12 mouse cellular contexts compared by ENCODE assay signal in the genomic region with DNA sequence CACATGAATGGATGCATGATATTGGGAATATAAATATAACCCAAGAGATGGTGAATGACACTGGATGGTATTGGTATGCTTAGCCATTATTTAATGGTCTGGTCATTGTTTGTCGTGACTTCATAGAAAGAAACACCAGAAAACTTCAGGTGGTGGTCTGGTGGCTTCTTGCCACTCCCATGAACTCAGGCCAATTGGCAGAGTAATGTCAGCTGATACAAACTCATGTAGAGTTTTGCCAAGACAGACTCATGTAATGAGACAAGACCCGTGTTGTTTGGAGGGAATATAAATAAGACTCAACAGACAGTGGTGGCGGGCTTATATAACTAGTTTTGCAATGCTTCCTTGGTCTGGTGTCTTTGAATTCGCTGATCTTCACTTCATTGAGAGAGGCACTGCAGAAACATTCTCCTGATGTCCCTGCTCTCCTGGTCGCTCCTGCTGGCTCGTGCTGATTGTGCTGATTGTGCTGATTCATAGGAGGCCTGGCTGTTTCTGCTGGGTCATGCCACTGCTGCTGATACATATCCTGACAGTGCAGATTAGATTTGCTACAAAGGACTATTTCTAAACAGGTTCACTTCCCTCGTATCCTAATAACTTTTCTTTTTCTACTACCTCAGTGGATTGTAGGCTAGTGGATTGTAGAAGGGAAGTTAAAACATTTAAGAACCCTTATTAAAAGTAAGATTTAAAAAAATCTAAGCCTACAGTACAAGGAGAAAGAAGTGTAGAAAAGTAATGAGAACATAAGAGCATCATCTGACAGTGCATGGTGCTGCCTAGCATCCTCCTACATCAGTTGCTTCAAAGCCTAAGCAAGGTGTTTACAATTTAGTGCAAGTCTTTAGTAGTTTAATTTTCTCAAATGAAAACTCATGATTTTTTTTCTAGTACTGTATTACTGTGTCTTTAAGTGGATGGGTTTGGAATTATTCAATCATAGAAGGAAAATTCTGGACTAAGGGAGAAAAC.
DNase-seq lines count a peak whose midpoint lies in the region; ATAC-seq lines count a peak whose summit lies in the region.
"Had no signal": no experiment of that assay in that cellular context is flagged by ENCODE, and none has a peak within 500 bp of the region (broad histone marks: within the 10 kb centered on the region; RNA-seq: fewer than 3 reads in every experiment).

No protein-coding gene starts in this region.

- H3K27me3 ChIP-seq in lung, embryonic 16.5 days (ENCODE audit: control insufficient read depth, insufficient read depth, low read depth, low read length): no peaks in the 10 kb centered on the region
- no peaks in the 10 kb centered on the region for H3K27me3 ChIP-seq in intestine, embryonic 16.5 days (replicated peaks; ENCODE audit: control insufficient read depth, insufficient read depth, low read length)
- H3K27me3 ChIP-seq: forebrain, embryonic 12.5 days; hindbrain, embryonic 13.5 days had no signal

- 57% methylated on average over 7 of the region's 7 CpGs for WGBS in lung, embryonic 16.5 days
- 69% methylated on average over 7 of the region's 7 CpGs for WGBS in intestine, embryonic 16.5 days

- intact Hi-C loops in left cerebral cortex, postnatal 14 days (cut with DNase I): no loop called here

- peaks cover 3% of the 10 kb centered on the region; the same call in 1 of the 2 replicates for H3K4me1 ChIP-seq in lung, embryonic 16.5 days (replicated peaks; ENCODE audit: control insufficient read depth, insufficient read depth, low read length)
- H3K4me1 ChIP-seq in intestine, embryonic 16.5 days (ENCODE audit: control insufficient read depth, insufficient read depth, low read length): no peaks in the 10 kb centered on the region
- H3K4me1 ChIP-seq: forebrain, embryonic 12.5 days; hindbrain, embryonic 13.5 days had no signal

- no peaks in the 10 kb centered on the region for H3K36me3 ChIP-seq in lung, embryonic 16.5 days (ENCODE audit: control insufficient read depth, insufficient read depth, low read length)
- H3K36me3 ChIP-seq in intestine, embryonic 16.5 days (ENCODE audit: control insufficient read depth, insufficient read depth, low read length): no peaks in the 10 kb centered on the region
- H3K36me3 ChIP-seq: forebrain, embryonic 12.5 days; hindbrain, embryonic 13.5 days had no signal

- no peak overlapping the region for H3K4me2 ChIP-seq in lung, embryonic 16.5 days (ENCODE audit: low read depth, low read length)
- H3K4me2 ChIP-seq in intestine, embryonic 16.5 days (ENCODE audit: low read depth, low read length): no peak overlapping the region
- H3K4me2 ChIP-seq: forebrain, embryonic 12.5 days; hindbrain, embryonic 13.5 days had no signal

- no peak overlapping the region for H3K4me3 ChIP-seq in lung, embryonic 16.5 days (ENCODE audit: low read length)
- no peak overlapping the region for H3K4me3 ChIP-seq in intestine, embryonic 16.5 days (ENCODE audit: low read length)
- H3K4me3 ChIP-seq: forebrain, embryonic 12.5 days; hindbrain, embryonic 13.5 days; myocyte had no signal

- DNase-seq in lung, adult 18-20 months: no peak
- DNase-seq in ZHBTc4 (ENCODE audit: low read depth, low spot score): peak; percentile 6
- DNase-seq in spleen, postnatal 14 days (ENCODE audit: low spot score in 2 of 2): peak; percentile 9 to 10
- DNase-seq in thymus, adult 18-20 months: no peak
- DNase-seq in left cerebral cortex, postnatal 14 days (ENCODE audit: low spot score in 2 of 2): no peak
- DNase-seq: kidney, postnatal 4 days; thymus, postnatal 25 days had no signal

- ATAC-seq in lung, embryonic 16.5 days (ENCODE audit: low read depth): 0 out of 2 replicates have a peak, but pooled peaks have one; percentile 23
- ATAC-seq in intestine, embryonic 16.5 days: peak; percentile 83

- H3K27ac ChIP-seq in lung, embryonic 16.5 days (ENCODE audit: low read length): no peak overlapping the region
- H3K27ac ChIP-seq in intestine, embryonic 16.5 days (ENCODE audit: low read length): no peak overlapping the region
- H3K27ac ChIP-seq: forebrain, embryonic 12.5 days; hindbrain, embryonic 13.5 days had no signal

- no peaks in the 10 kb centered on the region for H3K9me3 ChIP-seq in lung, embryonic 16.5 days (ENCODE audit: control insufficient read depth, low read length)
- no peaks in the 10 kb centered on the region for H3K9me3 ChIP-seq in intestine, embryonic 16.5 days (ENCODE audit: control insufficient read depth, low read length)
- H3K9me3 ChIP-seq: forebrain, embryonic 12.5 days; hindbrain, embryonic 13.5 days had no signal

- H3K9ac ChIP-seq in lung, embryonic 16.5 days (ENCODE audit: low read length): no peak overlapping the region
- no peak overlapping the region for H3K9ac ChIP-seq in intestine, embryonic 16.5 days (ENCODE audit: low read depth, low read length)
- H3K9ac ChIP-seq: forebrain, embryonic 12.5 days; hindbrain, embryonic 13.5 days had no signal

Comparison
In these comparisons a context has a peak if more than half of its experiments do, and no peak if none do; other contexts are left out.
1. DNase-seq: peak in ZHBTc4 (single experiment) and spleen, postnatal 14 days (2 of 2); none in lung, adult 18-20 months (0 of 2), thymus, adult 18-20 months (0 of 2) and left cerebral cortex, postnatal 14 days (0 of 2).